Mouse (Mus musculus): ENCODE data around the gene Hmgb2.

DNA sequence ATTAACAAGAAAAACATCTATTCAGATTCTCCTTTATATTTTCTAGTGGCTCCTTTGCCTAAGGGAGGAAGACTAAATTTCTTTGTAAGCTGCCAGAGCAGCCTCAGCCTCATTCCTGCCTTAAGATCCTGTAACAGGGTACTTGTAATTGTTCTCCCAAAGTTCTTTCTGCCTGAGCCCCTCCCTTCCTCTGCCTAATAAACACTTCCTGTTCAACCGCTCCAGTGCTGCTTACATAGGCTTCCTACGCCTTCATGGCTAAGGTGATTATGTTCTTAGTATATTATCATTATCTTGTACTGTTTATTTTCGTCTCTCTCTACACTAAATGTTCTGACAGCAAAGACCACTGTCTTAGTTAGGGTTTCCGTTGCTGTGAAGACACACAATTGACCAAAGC, 3.0 kb upstream of the Hmgb2 start:
- TF ChIP-seq CTCF (IDR thresholded peaks at IDR 0.05; ENCODE audit: control insufficient read depth, insufficient read depth, insufficient read length) = no peak
- no peak for TF ChIP-seq USF1 (IDR thresholded peaks at IDR 0.05; ENCODE audit: low read depth)
- no peak for TF ChIP-seq MYOD1 (IDR thresholded peaks at IDR 0.05; ENCODE audit: control insufficient read depth, insufficient read length, low read depth)
- TF ChIP-seq FOSL1 (IDR thresholded peaks at IDR 0.05; ENCODE audit: insufficient read depth, low read length, poor library complexity, severe bottlenecking) = no peak
- TF ChIP-seq MAX (IDR thresholded peaks at IDR 0.05) = no peak
